Mouse (Mus musculus) spleen, adult 2 months (tissue): ENCODE data around the gene Arid4b.
"Not testable (repeated sequence)": the region's sequence is repeated elsewhere in the genome, so short reads cannot be mapped to it uniquely, and the experiment has no call there.

Source experiments
- CTCF ChIP-seq: fragments of 200-500 bp; IDR thresholded peaks from 2 replicates; pipeline ENCODE4 v1.5.1; 2011; ENCODE audit warnings: mild to moderate bottlenecking, inconsistent platforms; ENCODE audit not compliant: insufficient read depth, insufficient read length, insufficient replicate concordance; ENCODE audit errors: extremely low read depth
- POLR2A ChIP-seq: fragments of 200-500 bp; IDR thresholded peaks from 2 replicates; pipeline ENCODE4 v1.6.1; 2011; ENCODE audit warnings: low read depth, low read length, inconsistent platforms

DNA sequence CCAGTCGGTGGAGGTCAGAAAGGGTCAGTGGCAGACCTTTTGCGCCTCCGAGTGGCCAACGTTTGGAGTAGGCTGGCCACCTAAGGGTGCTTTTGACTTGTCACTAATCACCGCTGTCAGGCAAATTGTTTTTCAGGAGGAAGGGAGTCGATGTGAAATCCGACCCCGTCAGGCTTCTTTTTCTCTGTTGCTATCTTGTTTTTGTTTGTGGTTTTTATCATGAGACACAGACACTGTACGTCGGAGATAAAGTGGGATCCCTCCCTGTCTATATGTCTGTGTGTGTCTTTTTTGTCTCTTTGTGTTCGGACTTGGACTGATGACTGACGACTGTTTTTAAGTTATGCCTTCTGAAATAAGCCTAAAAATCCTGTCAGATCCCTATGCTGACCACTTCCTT lies 41.6 kb upstream of the Arid4b start:
- TF ChIP-seq POLR2A, CTCF: not testable (repeated sequence)
